In the genomic region with DNA sequence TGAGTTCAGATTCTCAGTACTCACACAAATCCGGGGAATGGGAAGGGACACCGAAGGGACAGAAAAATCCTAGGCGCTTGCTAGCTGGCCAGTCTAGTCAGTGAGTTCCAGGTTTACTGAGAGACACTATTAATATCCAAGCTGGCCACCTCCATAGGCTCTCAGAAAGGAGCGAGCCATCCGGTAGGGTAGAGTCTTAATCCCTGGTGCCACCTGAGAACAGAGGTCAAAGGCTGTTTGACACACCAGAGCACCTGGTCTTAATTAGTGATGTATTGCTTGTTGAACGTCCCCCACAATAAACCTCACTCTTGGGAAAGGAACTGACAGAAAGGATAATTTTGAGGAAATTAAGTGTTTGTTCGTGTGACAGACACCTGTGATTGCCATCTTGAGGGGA, we compare ENCODE assay signal across 14 mouse cellular contexts.
"Had no signal": no experiment of that assay in that cellular context is flagged by ENCODE, and none has a peak within 500 bp of the region (broad histone marks: within the 10 kb centered on the region; RNA-seq: fewer than 3 reads in every experiment).

No protein-coding gene starts in this region.

- H3K36me3 ChIP-seq: liver, embryonic 12.5 days; midbrain, embryonic 15.5 days; neural tube, embryonic 13.5 days had no signal

- H3K27me3 ChIP-seq: liver, embryonic 12.5 days; midbrain, embryonic 15.5 days; neural tube, embryonic 13.5 days had no signal

- ATAC-seq: hindbrain, embryonic 16.5 days; liver, embryonic 12.5 days; midbrain, embryonic 15.5 days had no signal

- H3K9ac ChIP-seq: liver, embryonic 12.5 days; lung, embryonic 14.5 days; midbrain, embryonic 15.5 days; neural tube, embryonic 13.5 days had no signal

- H3K4me2 ChIP-seq: liver, embryonic 12.5 days; lung, embryonic 14.5 days; midbrain, embryonic 11.5 days; midbrain, embryonic 15.5 days; neural tube, embryonic 13.5 days had no signal

- DNase-seq: layer of hippocampus, adult 9-11 months; layer of hippocampus, postnatal 36 days; lung, embryonic 14.5 days; lung, postnatal 10 days; lung, postnatal 4 days; retina, postnatal 1 day; right cerebral cortex, postnatal 14 days; thymus, postnatal 36 days had no signal

- H3K27ac ChIP-seq: kidney, postnatal 0 days; liver, embryonic 12.5 days; midbrain, embryonic 15.5 days; neural tube, embryonic 13.5 days had no signal

- H3K4me3 ChIP-seq: liver, embryonic 12.5 days; midbrain, embryonic 15.5 days; neural tube, embryonic 13.5 days had no signal

- H3K9me3 ChIP-seq: liver, embryonic 12.5 days; midbrain, embryonic 15.5 days; neural tube, embryonic 13.5 days had no signal
